Mouse (Mus musculus) CH12.LX (cell line): ENCODE data around the gene Pbx1.

ENCODE experiments used
- CTCF ChIP-seq, 2 experiments: IDR thresholded peaks in 1 of 2; conservative IDR thresholded peaks in 1 of 2; 2 replicates each; pipeline ENCODE4 v1.5.1; 2011 to 2012; ENCODE audit warnings: low read depth in 2 of 2, low read length in 2 of 2, improper control_type of control experiment in 1 of 2, inconsistent platforms in 1 of 2, mild to moderate bottlenecking in 1 of 2, moderate library complexity in 1 of 2
- EP300 ChIP-seq: IDR thresholded peaks from 2 replicates; pipeline ENCODE4 v1.6.1; 2011; ENCODE audit warnings: low read length, improper control_type of control experiment
- JUND ChIP-seq: conservative IDR thresholded peaks from 2 replicates; pipeline ENCODE4 v1.6.1; 2011; ENCODE audit warnings: low read depth, low read length, improper control_type of control experiment
- MAZ ChIP-seq: IDR thresholded peaks from 2 replicates; pipeline ENCODE4 v1.6.1; 2012; ENCODE audit warnings: low read depth, mild to moderate bottlenecking, inconsistent platforms, low read length, improper control_type of control experiment, moderate library complexity
- NRF1 ChIP-seq: IDR thresholded peaks from 2 replicates; pipeline ENCODE4 v1.6.1; 2014; ENCODE audit warnings: low read depth, mild to moderate bottlenecking, inconsistent platforms, low read length, improper control_type of control experiment, moderate library complexity
- POLR2A ChIP-seq: IDR thresholded peaks from 2 replicates; pipeline ENCODE4 v1.6.1; 2011; ENCODE audit warnings: low read depth, mild to moderate bottlenecking, improper control_type of control experiment, low read length
- RAD21 ChIP-seq: IDR thresholded peaks from 2 replicates; pipeline ENCODE4 v1.6.1; 2011; ENCODE audit warnings: low read depth, mild to moderate bottlenecking, low read length, improper control_type of control experiment, moderate library complexity

DNA sequence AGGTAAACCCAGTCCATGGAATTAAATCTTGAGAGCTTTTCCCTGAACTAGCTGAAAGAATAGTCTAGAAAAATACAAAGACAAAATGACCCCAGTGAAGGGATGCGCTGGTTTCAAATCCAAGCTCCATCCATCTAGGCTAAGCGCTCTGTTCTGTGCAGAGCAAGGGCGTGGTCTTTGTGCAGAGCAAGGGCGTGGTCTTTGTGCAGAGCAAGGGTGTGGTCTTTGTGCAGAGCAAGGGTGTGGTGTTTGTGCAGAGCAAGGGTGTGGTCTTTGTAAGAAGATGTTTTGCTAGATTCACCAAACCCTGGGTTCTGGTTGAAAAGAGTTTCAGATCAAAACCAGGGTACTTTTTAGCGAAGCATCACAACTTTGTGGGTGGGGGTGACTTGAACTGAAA is 221.7 kb downstream of the Pbx1 start:
- TF ChIP-seq POLR2A (no peak), CTCF (conservative IDR thresholded peaks at IDR 0.05 in 1 of 2, IDR thresholded peaks at IDR 0.05 in 1 of 2; ENCODE audit: low read depth in 2 of 2, low read length in 2 of 2) (no peak), NRF1 (no peak), RAD21 (no peak), EP300 (no peak), JUND (no peak), MAZ (no peak)
